Mouse (Mus musculus): ENCODE measurements around the gene Ptprn2. TPM values are rescaled to one million over a fixed set of nuclear protein-coding genes. Genes with fewer than 3 reads are reported as not detected.
A peak's percentile ranks its signal among the peaks of the same experiment; 100 is the strongest.

Ptprn2 gene
- polyA plus RNA-seq, 1 experiment from 2014 or later = 0.30 TPM

GRCm38 (mm10) chr12:117162180-117162579, 676.7 kb downstream of the Ptprn2 start:
- Histone ChIP-seq H3K9ac (no peak overlapping the region), H3K4me1 (ENCODE audit: insufficient read depth) (no peaks in the 10 kb centered on the region), H3K9me3 (ENCODE audit: low read depth, low read length) (no peaks in the 10 kb centered on the region), H3K4me2 (no peak overlapping the region), H3K4me3 (ENCODE audit: low read depth, low read length) (no peak overlapping the region), H3K27ac (ENCODE audit: low read depth) (no peak overlapping the region), H3K27me3 (ENCODE audit: insufficient read depth, low read length) (peaks cover 49% of the 10 kb centered on the region), H3K36me3 (ENCODE audit: insufficient read depth) (no peaks in the 10 kb centered on the region)
- DNase-seq = no peak
- TF ChIP-seq CTCF (IDR thresholded peaks at IDR 0.05; ENCODE audit: low read depth) = no peak
- ATAC-seq (ENCODE audit: insufficient read depth) = no peak
- WGBS = 38% methylated on average over 3 of the region's 3 CpGs

DNA sequence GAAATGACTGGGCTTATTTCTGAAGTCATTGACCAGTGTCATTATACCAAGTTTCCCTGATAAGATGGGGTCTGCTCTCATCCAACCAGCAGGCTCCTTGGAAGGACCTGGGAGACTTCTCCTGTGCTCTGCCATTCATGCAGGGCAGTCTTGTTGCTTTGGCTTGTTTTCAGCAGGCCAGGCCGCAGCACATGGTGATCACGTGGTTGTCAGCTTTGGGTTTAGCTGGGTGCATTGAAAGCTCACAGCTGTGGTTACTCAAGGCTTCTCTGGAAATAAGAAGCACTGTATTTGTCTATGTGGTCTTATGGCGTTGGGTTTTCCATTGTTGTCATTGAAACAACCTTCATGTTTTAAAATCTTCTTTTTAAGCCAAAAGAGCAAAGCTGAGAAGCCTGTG, 678.3 kb downstream of the Ptprn2 start:
- Histone ChIP-seq H3K27ac (ENCODE audit: low read depth) (no peak overlapping the region), H3K9me3 (ENCODE audit: low read depth, low read length) (no peaks in the 10 kb centered on the region), H3K9ac (no peak overlapping the region), H3K4me1 (ENCODE audit: insufficient read depth) (no peaks in the 10 kb centered on the region), H3K4me2 (no peak overlapping the region), H3K36me3 (ENCODE audit: insufficient read depth) (no peaks in the 10 kb centered on the region), H3K27me3 (ENCODE audit: insufficient read depth, low read length) (peaks cover 32% of the 10 kb centered on the region), H3K4me3 (ENCODE audit: low read depth, low read length) (no peak overlapping the region)
- no peak for TF ChIP-seq CTCF (IDR thresholded peaks at IDR 0.05; ENCODE audit: low read depth)
- WGBS = 29% methylated on average over 3 of the region's 3 CpGs
- ATAC-seq (ENCODE audit: insufficient read depth) = peak; percentile 55; the same call in 1 of the 2 replicates
- DNase-seq = peak; percentile 75

- no peak for ATAC-seq (ENCODE audit: insufficient read depth)
- H3K9me3 ChIP-seq (ENCODE audit: low read depth, low read length) = no peaks in the 10 kb centered on the region
- no peak for TF ChIP-seq CTCF (IDR thresholded peaks at IDR 0.05; ENCODE audit: low read depth)
Measured at GRCm38 (mm10) chr12:117166266-117166665, 680.7 kb downstream of the Ptprn2 start.

DNA sequence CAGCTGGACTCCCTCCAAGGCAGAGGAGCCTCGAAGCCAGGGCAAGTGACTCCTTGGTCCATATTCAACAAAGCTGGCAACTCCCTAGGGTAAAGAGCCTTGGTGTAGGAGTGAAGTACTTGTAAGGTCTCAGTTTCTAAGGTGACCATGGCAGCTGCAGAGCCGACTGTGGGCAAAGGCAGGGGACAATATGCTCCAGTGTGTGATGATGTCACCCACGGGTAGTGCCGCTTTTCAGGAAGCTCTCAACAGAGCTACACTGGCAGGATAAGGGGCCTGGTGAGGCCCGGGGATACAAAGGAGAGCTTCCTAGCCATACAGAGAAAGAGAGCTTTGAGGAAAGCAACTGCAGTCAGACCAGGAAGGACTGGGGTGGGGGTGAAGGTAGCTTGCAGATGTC, 684.1 kb downstream of the Ptprn2 start:
- Histone ChIP-seq H3K9me3 (ENCODE audit: low read depth, low read length) (no peaks in the 10 kb centered on the region), H3K27me3 (ENCODE audit: insufficient read depth, low read length) (0 out of 2 replicates have a peak, but pooled peaks cover 4% of the 10 kb centered on the region), H3K9ac (no peak overlapping the region), H3K4me2 (no peak overlapping the region), H3K27ac (ENCODE audit: low read depth) (no peak overlapping the region; the same call in 1 of the 2 replicates), H3K36me3 (ENCODE audit: insufficient read depth) (no peaks in the 10 kb centered on the region), H3K4me1 (ENCODE audit: insufficient read depth) (no peaks in the 10 kb centered on the region), H3K4me3 (ENCODE audit: low read depth, low read length) (no peak overlapping the region)
- no peak for DNase-seq
- peak; percentile 63; the same call in 1 of the 2 replicates for ATAC-seq (ENCODE audit: insufficient read depth)
- 44% methylated on average over 5 of the region's 5 CpGs for WGBS
- no peak for TF ChIP-seq CTCF (IDR thresholded peaks at IDR 0.05; ENCODE audit: low read depth)

More at GRCm38 (mm10) chr12:117166266-117166665, 680.7 kb downstream of the Ptprn2 start:
- H3K4me1 ChIP-seq (ENCODE audit: insufficient read depth) = no peaks in the 10 kb centered on the region
- H3K27me3 ChIP-seq (ENCODE audit: insufficient read depth, low read length) = peaks cover 12% of the 10 kb centered on the region
- H3K27ac ChIP-seq (ENCODE audit: low read depth) = no peak overlapping the region
- no peak overlapping the region for H3K4me2 ChIP-seq
- no peak overlapping the region for H3K4me3 ChIP-seq (ENCODE audit: low read depth, low read length)
- no peak overlapping the region for H3K9ac ChIP-seq
- no peak for DNase-seq
- WGBS = 80% methylated on average over 5 of the region's 5 CpGs
- H3K36me3 ChIP-seq (ENCODE audit: insufficient read depth) = no peaks in the 10 kb centered on the region

- 0 out of 2 replicates have a peak, but pooled peaks cover 4% of the 10 kb centered on the region for H3K27me3 ChIP-seq (ENCODE audit: insufficient read depth, low read length)
- no peak overlapping the region for H3K9ac ChIP-seq
- TF ChIP-seq CTCF (IDR thresholded peaks at IDR 0.05; ENCODE audit: low read depth) = no peak
- no peak overlapping the region for H3K4me2 ChIP-seq
- 55% methylated on average over 2 of the region's 2 CpGs for WGBS
- ATAC-seq (ENCODE audit: insufficient read depth) (no peak; the same call in 1 of the 2 replicates), DNase-seq (no peak)
- H3K4me1 ChIP-seq (ENCODE audit: insufficient read depth) = no peaks in the 10 kb centered on the region
- H3K36me3 ChIP-seq (ENCODE audit: insufficient read depth) = no peaks in the 10 kb centered on the region
- H3K4me3 ChIP-seq (ENCODE audit: low read depth, low read length) = no peak overlapping the region
- H3K9me3 ChIP-seq (ENCODE audit: low read depth, low read length) = no peaks in the 10 kb centered on the region
- no peak overlapping the region for H3K27ac ChIP-seq (ENCODE audit: low read depth)
Measured at GRCm38 (mm10) chr12:117172529-117172884, 687.0 kb downstream of the Ptprn2 start.

- peak; percentile 19; the same call in 1 of the 2 replicates for ATAC-seq (ENCODE audit: insufficient read depth)
- Histone ChIP-seq H3K9me3 (ENCODE audit: low read depth, low read length) (no peaks in the 10 kb centered on the region), H3K4me1 (ENCODE audit: insufficient read depth) (no peaks in the 10 kb centered on the region), H3K9ac (no peak overlapping the region; the same call in 1 of the 2 replicates), H3K4me2 (no peak overlapping the region), H3K4me3 (ENCODE audit: low read depth, low read length) (no peak overlapping the region), H3K27me3 (ENCODE audit: insufficient read depth, low read length) (0 out of 2 replicates have a peak, but pooled peaks cover 4% of the 10 kb centered on the region), H3K27ac (ENCODE audit: low read depth) (no peak overlapping the region), H3K36me3 (ENCODE audit: insufficient read depth) (no peaks in the 10 kb centered on the region)
- WGBS = 38% methylated on average over 11 of the region's 11 CpGs
- no peak for DNase-seq
- TF ChIP-seq CTCF (IDR thresholded peaks at IDR 0.05; ENCODE audit: low read depth) = no peak
Measured at GRCm38 (mm10) chr12:117172885-117173529, 687.5 kb downstream of the Ptprn2 start.

DNA sequence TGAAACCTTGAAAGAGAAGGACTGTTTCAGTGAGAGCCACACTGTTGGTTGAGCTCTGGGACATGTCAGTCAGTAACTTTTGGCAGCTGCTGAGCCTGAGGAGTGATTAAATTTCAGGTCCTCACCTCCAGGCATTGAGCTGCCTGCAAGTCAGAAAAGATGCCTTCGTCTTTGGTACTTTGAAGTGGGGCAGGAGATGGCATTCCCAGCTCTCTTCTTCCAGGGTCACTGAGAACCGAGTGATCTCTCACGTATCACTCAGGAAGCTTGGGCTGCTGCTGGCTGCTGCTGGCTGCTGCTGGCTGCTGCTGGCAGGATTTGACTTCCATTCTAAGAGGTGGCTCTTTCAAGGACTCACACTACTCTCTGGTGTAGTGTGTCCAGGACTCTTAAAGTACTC, 688.7 kb downstream of the Ptprn2 start:
- 16% methylated on average over 3 of the region's 3 CpGs for WGBS
- H3K36me3 ChIP-seq (ENCODE audit: insufficient read depth) = no peaks in the 10 kb centered on the region
- no peaks in the 10 kb centered on the region for H3K9me3 ChIP-seq (ENCODE audit: low read depth, low read length)
- no peak overlapping the region for H3K9ac ChIP-seq
- no peak for DNase-seq
- H3K27ac ChIP-seq (ENCODE audit: low read depth) = no peak overlapping the region
- 0 out of 2 replicates have a peak, but pooled peaks cover 4% of the 10 kb centered on the region for H3K27me3 ChIP-seq (ENCODE audit: insufficient read depth, low read length)
- H3K4me2 ChIP-seq = no peak overlapping the region
- no peak for ATAC-seq (ENCODE audit: insufficient read depth)
- no peaks in the 10 kb centered on the region for H3K4me1 ChIP-seq (ENCODE audit: insufficient read depth)
- no peak overlapping the region for H3K4me3 ChIP-seq (ENCODE audit: low read depth, low read length)
- no peak for TF ChIP-seq CTCF (IDR thresholded peaks at IDR 0.05; ENCODE audit: low read depth)

Data from lung, embryonic 14.5 days (tissue).